Mouse (Mus musculus): Measurements from ENCODE around the gene Hoxa2.

- no peak for TF ChIP-seq CTCF (IDR thresholded peaks at IDR 0.05; ENCODE audit: low read depth, low read length)
- TF ChIP-seq POLR2A (IDR thresholded peaks at IDR 0.05; ENCODE audit: borderline replicate concordance, low read depth, low read length) = no peak
Measured at GRCm38 (mm10) chr6:52159979-52160378, 4.7 kb downstream of the Hoxa2 start.

Data from bone marrow macrophage, adult 2 months (primary cell).